Mouse (Mus musculus) olfactory bulb, adult 2 months (tissue): ENCODE data around the gene Dnal4.

Experiments
- CTCF ChIP-seq: fragments of 200-500 bp; IDR thresholded peaks from 2 replicates; pipeline ENCODE4 v1.5.1; 2012; ENCODE audit warnings: low read depth, mild to moderate bottlenecking, low read length, moderate library complexity; ENCODE audit not compliant: insufficient read depth
- POLR2A ChIP-seq: fragments of 200-500 bp; IDR thresholded peaks from 2 replicates; pipeline ENCODE4 v1.6.1; 2012; ENCODE audit warnings: mild to moderate bottlenecking, low read depth, low read length, moderate library complexity; ENCODE audit not compliant: insufficient read depth

- TF ChIP-seq POLR2A (no peak), CTCF (no peak)
These were observed 44.0 kb downstream of the Dnal4 start for GRCm38 (mm10) chr15:79733640-79734039.
